Mouse (Mus musculus): ENCODE measurements around the gene Rps26.

Gene Rps26

GRCm38 (mm10) chr10:128626311-128627310, at the start of gene Rps26:
TSS of gene Rps26 (minus strand) at chr10:128626747.
- in situ Hi-C loops (cut with MseI, MboI), result loop anchor here in 1 of 2 experiments (10.0 kb wide), 1 partner anchor 48 kb away; the partner anchor contains the start of gene Suox

- in situ Hi-C loops (cut with MseI, MboI), result loop anchor here in 1 of 2 experiments (10.0 kb wide), 1 partner anchor 50 kb away; the partner anchor contains the start of gene Rps26
These were observed 48.0 kb upstream of the Rps26 start for GRCm38 (mm10) chr10:128674469-128675008.

- in situ Hi-C loops (cut with MseI, MboI), result loop anchor here in 1 of 2 experiments (10.0 kb wide), 1 partner anchor 49 kb away; the partner anchor contains the start of gene Rps26
These were observed 47.4 kb upstream of the Rps26 start, which contains the start of gene Suox for GRCm38 (mm10) chr10:128673763-128674468. TSS of gene Suox (minus strand) at chr10:128674073.

- in situ Hi-C loops (cut with MseI, MboI), result loop anchor here in 1 of 2 experiments (10.0 kb wide), 1 partner anchor 46 kb away; the partner anchor contains the start of gene Rps26
These were observed 44.6 kb upstream of the Rps26 start for GRCm38 (mm10) chr10:128671148-128671547.

GRCm38 (mm10) chr10:128668790-128669672, 42.5 kb upstream of the Rps26 start:
- in situ Hi-C loops (cut with MseI, MboI), result no loop called here

GRCm38 (mm10) chr10:128665806-128666205, 39.3 kb upstream of the Rps26 start:
- in situ Hi-C loops (cut with MseI, MboI), result no loop called here

GRCm38 (mm10) chr10:128665307-128665706, 38.8 kb upstream of the Rps26 start:
- in situ Hi-C loops (cut with MseI, MboI), result no loop called here

GRCm38 (mm10) chr10:128664808-128665207, 38.3 kb upstream of the Rps26 start:
- in situ Hi-C loops (cut with MseI, MboI), result no loop called here

- in situ Hi-C loops (cut with MseI, MboI), result no loop called here
These were observed 37.1 kb upstream of the Rps26 start for GRCm38 (mm10) chr10:128663441-128664220.

- in situ Hi-C loops (cut with MseI, MboI), result no loop called here
These were observed 35.9 kb upstream of the Rps26 start for GRCm38 (mm10) chr10:128662465-128662864.

GRCm38 (mm10) chr10:128659490-128659889, 32.9 kb upstream of the Rps26 start:
- in situ Hi-C loops (cut with MseI, MboI), result no loop called here

- in situ Hi-C loops (cut with MseI, MboI), result no loop called here
These were observed 31.3 kb upstream of the Rps26 start for GRCm38 (mm10) chr10:128657844-128658243.

GRCm38 (mm10) chr10:128656731-128657130, 30.2 kb upstream of the Rps26 start:
- in situ Hi-C loops (cut with MseI, MboI), result no loop called here

GRCm38 (mm10) chr10:128655254-128655653, 28.7 kb upstream of the Rps26 start:
- in situ Hi-C loops (cut with MseI, MboI), result no loop called here

- in situ Hi-C loops (cut with MseI, MboI), result no loop called here
These were observed 27.3 kb upstream of the Rps26 start for GRCm38 (mm10) chr10:128653866-128654265.

GRCm38 (mm10) chr10:128646139-128647089, 19.9 kb upstream of the Rps26 start:
- in situ Hi-C loops (cut with MseI, MboI), result no loop called here

- in situ Hi-C loops (cut with MseI, MboI), result no loop called here
These were observed 18.8 kb upstream of the Rps26 start, which contains the start of gene Ikzf4 for GRCm38 (mm10) chr10:128645111-128646011. TSS of gene Ikzf4 (minus strand) at chr10:128645991.

GRCm38 (mm10) chr10:128642749-128643148, 16.2 kb upstream of the Rps26 start:
- in situ Hi-C loops (cut with MseI, MboI), result no loop called here
